Mouse (Mus musculus) limb, embryonic 14.5 days (tissue): ENCODE measurements around the gene Zfp931. TPM values are rescaled to one million over a fixed set of nuclear protein-coding genes. Genes with fewer than 3 reads are reported as not detected.
"Not testable (repeated sequence)": the region's sequence is repeated elsewhere in the genome, so short reads cannot be mapped to it uniquely, and the experiment has no call there.

Source experiments
- ATAC-seq: fragments of 200-750 bp; cut with Nextera tagmentation; 2 replicates; pipeline ENCODE4 v1.8.0; 2017; ENCODE audit warnings: low read depth, moderate number of reproducible peaks, moderate TSS enrichment; ENCODE audit not compliant: low FRiP score
- DNase-seq: peaks from one replicate; pipeline ENCODE4 v3.0.0-alpha.2; 2015; ENCODE audit warnings: low spot score
- H3K27ac ChIP-seq: fragments of 300-500 bp; sonication (generic); replicated peaks from 2 replicates; pipeline ENCODE4 v1.5.1; 2014; ENCODE audit warnings: low read depth, mild to moderate bottlenecking, low read length, moderate library complexity, mixed read lengths
- H3K27me3 ChIP-seq: fragments of 300-500 bp; sonication (generic); 2 replicates; pipeline ENCODE4 v1.6.1; 2014; ENCODE audit warnings: low read length, mixed read lengths; ENCODE audit not compliant: control insufficient read depth, insufficient read depth
- H3K36me3 ChIP-seq: fragments of 300-500 bp; sonication (generic); 2 replicates; pipeline ENCODE4 v1.6.1; 2014; ENCODE audit warnings: mild to moderate bottlenecking, low read length, moderate library complexity, mixed read lengths; ENCODE audit not compliant: control insufficient read depth, insufficient read depth
- H3K4me1 ChIP-seq: fragments of 300-500 bp; sonication (generic); 2 replicates; pipeline ENCODE4 v1.6.1; 2014; ENCODE audit warnings: antibody characterized with exemption, low read length, mixed read lengths; ENCODE audit not compliant: control insufficient read depth, insufficient read depth
- H3K4me2 ChIP-seq: fragments of 300-500 bp; sonication (generic); replicated peaks from 2 replicates; pipeline ENCODE4 v1.6.1; 2014; ENCODE audit warnings: low read depth, mild to moderate bottlenecking, low read length, moderate library complexity; ENCODE audit not compliant: severe bottlenecking
- H3K4me3 ChIP-seq: fragments of 300-500 bp; sonication (generic); replicated peaks from 2 replicates; pipeline ENCODE4 v1.5.1; 2014; ENCODE audit warnings: low read length
- H3K9ac ChIP-seq: fragments of 300-500 bp; sonication (generic); 2 replicates; pipeline ENCODE4 v1.6.1; 2014; ENCODE audit warnings: mild to moderate bottlenecking, low read depth, low read length, moderate library complexity; ENCODE audit not compliant: severe bottlenecking
- H3K9me3 ChIP-seq: fragments of 300-500 bp; sonication (generic); 2 replicates; pipeline ENCODE4 v1.6.1; 2016; ENCODE audit warnings: low read length; ENCODE audit not compliant: control insufficient read depth
- POLR2A ChIP-seq: fragments of 200-500 bp; IDR thresholded peaks from 2 replicates; pipeline ENCODE4 v1.8.0; 2012; ENCODE audit warnings: inconsistent platforms, mild to moderate bottlenecking, moderate library complexity, borderline replicate concordance; ENCODE audit not compliant: insufficient read depth, insufficient read length; ENCODE audit errors: extremely low read depth
- WGBS: fragments of 180-500 bp; shearing (Covaris S2); extraction: QIAGEN DNeasy Blood & Tissue Kit; methylation state at CpG from one replicate; pipeline ENCODE4 v1.1.7; 2014; 5-methylcytosine and 5-hydroxymethylcytosine counted together
- polyA plus RNA-seq, 2 experiments: library from polyadenylated mRNA; depleted of rRNA in 1 of 2; stranded (reverse) in 1 of 2; unstranded in 1 of 2; fragments of >200 nt; fragmentation: Nextera tagmentation in 1 of 2; extraction: Ambion mirVana in 1 of 2; gene quantifications; 2 replicates each; pipeline versions ENCODE4 v1.2.1 to v1.2.3; 2012 to 2014

The Zfp931 gene
- polyA plus RNA-seq (2012; rRNA removed) = 6.9 and 9.6 TPM in 2 replicates
- 14.7 and 16.2 TPM in 2 replicates for polyA plus RNA-seq (2014; fragmentation: Nextera tagmentation; extraction: Ambion mirVana)

- H3K27ac ChIP-seq, H3K9me3 ChIP-seq, ATAC-seq, H3K36me3 ChIP-seq, H3K4me1 ChIP-seq, H3K27me3 ChIP-seq, DNase-seq: not testable (repeated sequence)
- peak within 1 kb of the TSS; percentile 38 for H3K4me3 ChIP-seq
- H3K4me2 ChIP-seq = peak within 1 kb of the TSS; percentile 39
- WGBS = no CpG with 5 or more reads among the region's 14 CpGs
- peak within 1 kb of the TSS; percentile 34; the same call in 1 of the 2 replicates for H3K9ac ChIP-seq
Measured at GRCm38 (mm10) chr2:178078166-178078717, at the start of gene Zfp931. Zfp931 (minus strand) TSS chr2:178078476.

- no peak for DNase-seq
- no peak overlapping the region for H3K4me3 ChIP-seq
- H3K9ac ChIP-seq = no peak overlapping the region
- WGBS = 92% methylated on average over 7 of the region's 7 CpGs
- H3K4me2 ChIP-seq = no peak overlapping the region
- H3K9me3 ChIP-seq = no peaks in the 10 kb centered on the region
- 0 out of 2 replicates have a peak, but pooled peaks cover 4% of the 10 kb centered on the region for H3K4me1 ChIP-seq
- no peak overlapping the region for H3K27ac ChIP-seq
- H3K36me3 ChIP-seq = no peaks in the 10 kb centered on the region
- ATAC-seq = no peak
- no peaks in the 10 kb centered on the region for H3K27me3 ChIP-seq
- no peak for TF ChIP-seq POLR2A
Measured at GRCm38 (mm10) chr2:178126041-178126820, 48.0 kb upstream of the Zfp931 start.

DNA sequence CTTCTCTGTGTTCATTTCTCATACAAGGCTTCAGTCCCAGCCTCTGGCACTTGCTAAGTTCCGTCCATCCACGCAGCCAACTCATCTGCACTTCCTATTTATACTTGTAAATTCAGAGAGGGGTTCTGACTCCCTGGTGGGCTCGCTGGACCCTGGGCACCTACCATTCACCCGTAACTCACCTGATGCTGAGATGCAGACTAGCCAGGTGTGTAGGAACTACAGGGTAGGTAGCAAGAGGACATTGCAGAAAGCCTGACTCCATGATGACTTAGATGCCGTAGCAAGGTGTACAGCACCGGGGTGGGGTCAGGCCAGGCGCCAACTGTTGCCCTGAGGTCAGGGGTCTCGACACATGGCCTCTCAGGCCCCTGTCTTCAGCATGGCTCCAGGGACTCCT, 47.2 kb upstream of the Zfp931 start:
- Histone ChIP-seq H3K27ac (no peak overlapping the region), H3K9me3 (no peaks in the 10 kb centered on the region), H3K4me2 (no peak overlapping the region), H3K4me3 (no peak overlapping the region), H3K27me3 (no peaks in the 10 kb centered on the region), H3K36me3 (no peaks in the 10 kb centered on the region), H3K4me1 (0 out of 2 replicates have a peak, but pooled peaks cover 4% of the 10 kb centered on the region), H3K9ac (no peak overlapping the region)
- TF ChIP-seq POLR2A = no peak
- ATAC-seq = no peak
- no peak for DNase-seq
- WGBS = 83% methylated on average over 8 of the region's 8 CpGs

DNA sequence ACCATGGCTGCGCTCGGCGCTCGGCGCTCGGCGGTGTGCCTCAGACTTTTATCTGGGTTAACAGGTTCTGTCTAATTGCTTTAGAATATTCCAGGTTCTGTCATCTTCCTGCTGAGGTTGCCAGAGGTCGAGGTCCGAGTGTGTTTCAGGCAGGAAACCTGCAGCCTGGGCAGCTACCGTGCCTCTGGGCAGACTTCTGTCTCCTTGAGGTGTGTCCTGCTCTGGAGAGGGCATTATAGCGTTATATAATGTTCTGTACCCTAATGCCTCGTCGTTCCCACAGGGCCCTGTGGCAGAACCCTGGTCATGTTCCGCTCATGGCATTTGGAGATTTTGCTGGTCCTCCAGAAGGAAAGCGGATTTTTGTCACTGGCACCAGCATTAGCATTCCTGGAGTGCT, 45.2 kb upstream of the Zfp931 start:
- no peak for TF ChIP-seq POLR2A
- H3K9ac ChIP-seq = no peak overlapping the region
- H3K4me3 ChIP-seq = no peak overlapping the region
- no peaks in the 10 kb centered on the region for H3K36me3 ChIP-seq
- H3K27me3 ChIP-seq = peaks cover 6% of the 10 kb centered on the region; the same call in 1 of the 2 replicates
- ATAC-seq = no peak
- no peak overlapping the region for H3K4me2 ChIP-seq
- no peak for DNase-seq
- H3K27ac ChIP-seq = no peak overlapping the region
- H3K4me1 ChIP-seq = 0 out of 2 replicates have a peak, but pooled peaks cover 13% of the 10 kb centered on the region
- no peaks in the 10 kb centered on the region for H3K9me3 ChIP-seq
- WGBS = 62% methylated on average over 15 of the region's 15 CpGs

GRCm38 (mm10) chr2:178121946-178122665, 43.8 kb upstream of the Zfp931 start:
- DNase-seq (no peak), ATAC-seq (no peak)
- no peak for TF ChIP-seq POLR2A
- Histone ChIP-seq H3K36me3 (no peaks in the 10 kb centered on the region), H3K9me3 (no peaks in the 10 kb centered on the region), H3K27ac (no peak overlapping the region), H3K4me3 (no peak overlapping the region), H3K4me1 (0 out of 2 replicates have a peak, but pooled peaks cover 13% of the 10 kb centered on the region), H3K9ac (no peak overlapping the region), H3K27me3 (peaks cover 10% of the 10 kb centered on the region; the same call in 1 of the 2 replicates), H3K4me2 (no peak overlapping the region)
- 12% methylated on average over 4 of the region's 4 CpGs for WGBS
